Mouse (Mus musculus) ES-E14 (cell line): ENCODE results near the gene Ppp6r2. TPM values are rescaled to one million over a fixed set of nuclear protein-coding genes. Genes with fewer than 3 reads are reported as not detected.

Source experiments
- DNase-seq: peaks from one replicate; pipeline ENCODE4 v3.0.0-alpha.2; 2013; ENCODE audit warnings: low read depth, low spot score
- H3K27ac ChIP-seq: 2 replicates; pipeline ENCODE4 v1.5.1; 2012; ENCODE audit warnings: low read depth, mild to moderate bottlenecking, low read length, moderate library complexity, mixed read lengths; ENCODE audit not compliant: poor library complexity, insufficient read depth, severe bottlenecking
- H3K36me3 ChIP-seq: 2 replicates; pipeline ENCODE4 v1.6.1; 2012; ENCODE audit warnings: mild to moderate bottlenecking, low read length, moderate library complexity, mixed read lengths; ENCODE audit not compliant: control insufficient read depth, poor library complexity, insufficient read depth, severe bottlenecking
- H3K4me1 ChIP-seq, 2 experiments: fragments of 150-350 bp in 1 of 2; sonication (generic) in 1 of 2; 2 replicates each; pipeline ENCODE4 v1.6.1; 2012; ENCODE audit warnings: low read length in 2 of 2, mild to moderate bottlenecking in 1 of 2, mixed read lengths in 1 of 2; ENCODE audit not compliant: control insufficient read depth in 2 of 2, insufficient read depth in 2 of 2, poor library complexity in 1 of 2
- H3K4me3 ChIP-seq, 2 experiments: fragments of 150-350 bp in 1 of 2; sonication (generic) in 1 of 2; 2 replicates each; pipeline ENCODE4 v1.5.1; 2012; ENCODE audit warnings: low read length in 2 of 2, low read depth in 1 of 2, mild to moderate bottlenecking in 1 of 2, mixed read lengths in 1 of 2; ENCODE audit not compliant: insufficient read depth in 1 of 2, poor library complexity in 1 of 2, severe bottlenecking in 1 of 2
- H3K9ac ChIP-seq: 2 replicates; pipeline ENCODE4 v1.6.1; 2012; ENCODE audit warnings: low read depth, mild to moderate bottlenecking, low read length, mixed read lengths; ENCODE audit not compliant: poor library complexity, insufficient read depth, severe bottlenecking
- H3K9me3 ChIP-seq: fragments of 150-350 bp; sonication (generic); 2 replicates; pipeline ENCODE4 v1.6.1; 2012; ENCODE audit warnings: low read depth, mild to moderate bottlenecking, low read length; ENCODE audit not compliant: control insufficient read depth, insufficient read depth
- CHD2 ChIP-seq: IDR thresholded peaks from 2 replicates; pipeline ENCODE4 v1.6.1; 2014; ENCODE audit warnings: mild to moderate bottlenecking, low read depth, low read length, inconsistent platforms
- HCFC1 ChIP-seq: IDR thresholded peaks from 2 replicates; pipeline ENCODE4 v1.6.1; 2012; ENCODE audit warnings: low read length, inconsistent platforms, borderline replicate concordance; ENCODE audit not compliant: insufficient read depth
- MAFK ChIP-seq: IDR thresholded peaks from 2 replicates; pipeline ENCODE4 v1.6.1; 2014; ENCODE audit warnings: mild to moderate bottlenecking, low read depth, low read length, inconsistent platforms; ENCODE audit not compliant: insufficient read depth
- ZC3H11A ChIP-seq: IDR thresholded peaks from 2 replicates; pipeline ENCODE4 v1.6.1; 2012; ENCODE audit warnings: low read depth, mild to moderate bottlenecking, inconsistent platforms, low read length, borderline replicate concordance
- ZNF384 ChIP-seq: IDR thresholded peaks from 2 replicates; pipeline ENCODE4 v1.6.1; 2012; ENCODE audit warnings: low read depth, low read length, inconsistent platforms
- in situ Hi-C, 2 experiments: fragments of 600-800 bp; cut with MboI; formaldehyde crosslinking; loops; one replicate each; pipeline ENCODE4 v1.15.1; 2025; ENCODE audit warnings: low sequenced_read_pairs in 2 of 2, inconsistent platforms in 1 of 2; ENCODE audit not compliant: unreplicated experiment in 2 of 2
- total RNA-seq: library from RNA; depleted of rRNA; stranded (reverse); fragments of 300-350 nt; gene quantifications from 2 replicates; pipeline ENCODE4 v1.2.3, GENCODE M21; 2012

Ppp6r2 gene
- total RNA-seq, 1 experiment = 8.6 TPM

DNA sequence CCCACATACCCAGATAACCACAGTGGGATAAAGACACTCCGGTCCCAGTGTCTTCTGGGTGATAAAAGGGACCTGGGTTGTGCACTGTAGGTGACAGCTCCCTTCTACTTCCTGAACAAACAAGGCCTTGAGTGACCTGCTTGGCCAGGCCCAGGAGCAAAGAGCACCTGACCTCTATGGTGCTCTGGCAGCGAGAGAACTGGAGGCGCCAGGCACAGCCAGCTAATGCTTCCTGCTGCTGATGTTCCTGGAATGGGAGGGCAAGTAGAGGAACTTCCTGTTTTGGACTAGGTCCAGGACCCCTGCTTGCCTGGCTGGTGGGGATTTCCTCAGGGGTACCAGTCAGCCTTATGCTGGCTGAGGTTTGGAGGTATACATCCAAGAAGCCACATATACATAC lies 41.3 kb upstream of the Ppp6r2 start:
- H3K9ac ChIP-seq = no peak overlapping the region
- H3K27ac ChIP-seq = no peak overlapping the region
- H3K36me3 ChIP-seq = peaks cover 39% of the 10 kb centered on the region
- no peak for DNase-seq
- in situ Hi-C loops = no loop called here
- no peak for TF ChIP-seq HCFC1
- no peak for TF ChIP-seq ZC3H11A
- TF ChIP-seq MAFK = no peak
- no peak for TF ChIP-seq CHD2
- TF ChIP-seq ZNF384 = no peak
- H3K9me3 ChIP-seq = no peaks in the 10 kb centered on the region
- no peak overlapping the region for H3K4me3 ChIP-seq
- H3K4me1 ChIP-seq = peaks cover 2 to 53% of the 10 kb centered on the region in 2 experiments; a peak in 3 of 4 replicates

DNA sequence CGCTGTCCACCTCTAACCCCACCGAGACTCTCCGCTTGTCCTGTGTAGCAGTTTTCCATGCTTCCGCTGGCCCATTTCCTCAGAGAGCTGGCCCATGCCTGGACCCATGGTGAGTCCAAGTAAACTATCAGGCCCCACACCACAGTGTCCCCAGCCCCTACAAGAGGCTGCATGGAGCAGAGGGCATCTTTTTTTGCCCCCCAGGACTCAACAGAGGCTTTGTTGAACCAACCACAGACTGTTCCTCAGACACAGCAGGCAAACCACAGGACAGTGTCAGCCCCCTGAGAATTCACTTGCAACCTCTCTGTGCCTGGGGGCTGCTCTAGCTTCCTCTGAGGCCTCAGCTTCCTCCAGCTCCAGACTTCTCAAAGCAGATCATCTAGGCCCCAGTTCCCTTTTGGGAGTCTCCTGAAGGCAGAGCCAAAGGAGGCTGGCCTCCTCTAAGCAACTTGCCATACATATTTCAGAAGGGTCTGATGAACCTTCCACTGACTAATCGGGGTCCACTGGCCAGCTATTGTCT lies 39.8 kb upstream of the Ppp6r2 start:
- peaks cover 25% of the 10 kb centered on the region for H3K36me3 ChIP-seq
- no peak overlapping the region for H3K4me3 ChIP-seq
- no peak for DNase-seq
- no peak overlapping the region for H3K9ac ChIP-seq
- no peaks in the 10 kb centered on the region for H3K9me3 ChIP-seq
- H3K27ac ChIP-seq = no peak overlapping the region
- in situ Hi-C loops = no loop called here
- H3K4me1 ChIP-seq = peaks cover 2 to 58% of the 10 kb centered on the region in 2 experiments; a peak in 3 of 4 replicates
- TF ChIP-seq ZNF384 (no peak), MAFK (no peak), HCFC1 (no peak), CHD2 (no peak), ZC3H11A (no peak)

- Histone ChIP-seq H3K36me3 (peaks cover 17% of the 10 kb centered on the region; the same call in 1 of the 2 replicates), H3K27ac (no peak overlapping the region), H3K4me1 (peaks cover 2 to 62% of the 10 kb centered on the region in 2 experiments; a peak in 3 of 4 replicates), H3K4me3 (peak overlapping the region; percentile 67 to 70), H3K9me3 (no peaks in the 10 kb centered on the region), H3K9ac (peak overlapping the region; percentile 65; the same call in 1 of the 2 replicates)
- in situ Hi-C loops = no loop called here
- DNase-seq = no peak
- TF ChIP-seq HCFC1 = no peak
- TF ChIP-seq CHD2 = no peak
- no peak for TF ChIP-seq ZNF384
- TF ChIP-seq MAFK = no peak
Observed at GRCm38 (mm10) chr15:89172276-89172935, 38.9 kb upstream of the Ppp6r2 start.

DNA sequence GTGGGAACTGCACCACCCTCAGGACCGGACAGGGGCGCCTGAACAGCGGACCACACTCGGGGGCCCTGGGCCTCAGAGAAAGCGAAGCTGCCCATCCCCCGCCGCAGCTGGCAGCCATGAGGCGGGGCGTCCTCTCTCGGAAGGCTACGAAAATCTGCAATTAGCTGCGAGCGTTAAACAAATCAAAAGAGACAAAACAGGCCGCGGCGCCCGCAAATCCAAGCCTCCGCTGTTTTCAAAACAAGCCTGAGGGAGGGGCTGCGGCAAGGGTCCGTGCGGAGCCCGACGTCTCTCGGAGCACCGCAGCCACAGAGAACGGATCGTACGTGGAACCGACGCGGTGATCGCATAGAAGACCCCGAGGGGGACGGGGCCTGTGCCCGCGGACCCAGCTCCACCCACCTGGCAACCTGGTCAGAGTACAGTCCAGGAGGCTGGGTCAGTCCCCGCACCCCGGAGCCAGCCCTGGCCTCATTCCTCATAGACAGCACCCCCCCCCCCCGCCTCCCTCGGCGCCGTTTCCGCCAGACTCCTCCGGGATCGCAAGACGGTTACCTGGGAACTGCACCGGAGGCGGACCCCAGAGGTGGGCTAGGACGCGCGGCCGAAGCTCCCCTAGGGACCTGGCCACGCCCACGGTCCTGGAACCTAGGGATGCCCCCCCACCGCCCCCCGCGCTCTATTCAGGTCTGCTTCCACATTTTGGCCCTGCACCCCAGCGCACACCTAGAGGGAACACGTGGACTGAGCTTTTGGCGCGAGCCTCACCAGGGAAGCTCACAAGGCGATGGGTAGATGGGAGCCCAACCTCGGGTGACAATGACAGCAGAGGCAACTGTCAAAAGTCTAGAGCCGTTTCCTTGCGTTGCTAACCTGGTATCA lies 38.1 kb upstream of the Ppp6r2 start:
- peak overlapping the region; percentile 67 to 70 for H3K4me3 ChIP-seq
- no peak for DNase-seq
- H3K9ac ChIP-seq = peak overlapping the region; percentile 65
- in situ Hi-C loops = no loop called here
- TF ChIP-seq ZNF384 = no peak
- no peak for TF ChIP-seq CHD2
- no peak for TF ChIP-seq HCFC1
- no peak for TF ChIP-seq ZC3H11A
- TF ChIP-seq MAFK = no peak
- H3K4me1 ChIP-seq = peaks cover 2 to 66% of the 10 kb centered on the region in 2 experiments; a peak in 3 of 4 replicates
- no peak overlapping the region for H3K27ac ChIP-seq
- H3K9me3 ChIP-seq = no peaks in the 10 kb centered on the region
- H3K36me3 ChIP-seq = peaks cover 9% of the 10 kb centered on the region; the same call in 1 of the 2 replicates
